Mouse (Mus musculus) heart, postnatal 0 days (tissue): Measurements from ENCODE around the gene Cct3.

Experiments
- CTCF ChIP-seq: IDR thresholded peaks from 2 replicates; pipeline ENCODE4 v1.5.1; 2016; ENCODE audit warnings: antibody characterized with exemption, control low read depth, low read depth
- EP300 ChIP-seq: IDR thresholded peaks from 2 replicates; pipeline ENCODE4 v1.6.1; 2016; ENCODE audit warnings: antibody characterized with exemption, low read depth

GRCm38 (mm10) chr3:88252739-88253138 lies 44.2 kb upstream of the Cct3 start:
- no peak for TF ChIP-seq EP300
- no peak for TF ChIP-seq CTCF
